Mouse (Mus musculus) heart, embryonic 15.5 days (tissue): ENCODE data around the gene Ssx2ip. TPM values are rescaled to one million over a fixed set of nuclear protein-coding genes. Genes with fewer than 3 reads are reported as not detected.

ENCODE experiments used
- ATAC-seq: fragments of 200-750 bp; cut with Nextera tagmentation; replicated peaks from 2 replicates; pipeline ENCODE4 v1.8.0; 2017; ENCODE audit warnings: low read depth, moderate TSS enrichment; ENCODE audit not compliant: insufficient number of reproducible peaks, insufficient read depth, low FRiP score
- H3K27ac ChIP-seq: fragments of 300-500 bp; sonication (generic); 2 replicates; pipeline ENCODE4 v1.5.1; 2015; ENCODE audit warnings: mild to moderate bottlenecking, inconsistent platforms
- H3K27me3 ChIP-seq: fragments of 300-500 bp; sonication (generic); 2 replicates; pipeline ENCODE4 v1.6.1; 2015; ENCODE audit warnings: inconsistent platforms
- H3K36me3 ChIP-seq: fragments of 300-500 bp; sonication (generic); 2 replicates; pipeline ENCODE4 v1.6.1; 2015; ENCODE audit warnings: mild to moderate bottlenecking, inconsistent platforms
- H3K4me1 ChIP-seq: fragments of 300-500 bp; sonication (generic); replicated peaks from 2 replicates; pipeline ENCODE4 v1.6.1; 2015; ENCODE audit warnings: inconsistent platforms
- H3K4me2 ChIP-seq: fragments of 300-500 bp; sonication (generic); 2 replicates; pipeline ENCODE4 v1.6.1; 2015; ENCODE audit warnings: inconsistent platforms, mild to moderate bottlenecking, moderate library complexity
- H3K4me3 ChIP-seq: fragments of 300-500 bp; sonication (generic); 2 replicates; pipeline ENCODE4 v1.5.1; 2015; ENCODE audit warnings: mild to moderate bottlenecking, inconsistent platforms
- H3K9ac ChIP-seq: fragments of 300-500 bp; sonication (generic); 2 replicates; pipeline ENCODE4 v1.6.1; 2015; ENCODE audit warnings: mild to moderate bottlenecking, inconsistent platforms
- H3K9me3 ChIP-seq: fragments of 300-500 bp; sonication (generic); replicated peaks from 2 replicates; pipeline ENCODE4 v1.6.1; 2016; ENCODE audit warnings: inconsistent platforms
- WGBS: fragments of 180-500 bp; shearing (Covaris S2); methylation state at CpG from one replicate; pipeline ENCODE4 v1.1.7; 2015; ENCODE audit warnings: mixed read lengths; 5-methylcytosine and 5-hydroxymethylcytosine counted together
- polyA plus RNA-seq: library from polyadenylated mRNA; unstranded; fragments of >200 nt; fragmentation: Nextera tagmentation; extraction: Ambion mirVana; gene quantifications from 2 replicates; pipeline ENCODE4 v1.2.1, GENCODE M21; 2015

The Ssx2ip gene
- polyA plus RNA-seq, 1 experiment from 2014 or later, result 15.5 TPM

DNA sequence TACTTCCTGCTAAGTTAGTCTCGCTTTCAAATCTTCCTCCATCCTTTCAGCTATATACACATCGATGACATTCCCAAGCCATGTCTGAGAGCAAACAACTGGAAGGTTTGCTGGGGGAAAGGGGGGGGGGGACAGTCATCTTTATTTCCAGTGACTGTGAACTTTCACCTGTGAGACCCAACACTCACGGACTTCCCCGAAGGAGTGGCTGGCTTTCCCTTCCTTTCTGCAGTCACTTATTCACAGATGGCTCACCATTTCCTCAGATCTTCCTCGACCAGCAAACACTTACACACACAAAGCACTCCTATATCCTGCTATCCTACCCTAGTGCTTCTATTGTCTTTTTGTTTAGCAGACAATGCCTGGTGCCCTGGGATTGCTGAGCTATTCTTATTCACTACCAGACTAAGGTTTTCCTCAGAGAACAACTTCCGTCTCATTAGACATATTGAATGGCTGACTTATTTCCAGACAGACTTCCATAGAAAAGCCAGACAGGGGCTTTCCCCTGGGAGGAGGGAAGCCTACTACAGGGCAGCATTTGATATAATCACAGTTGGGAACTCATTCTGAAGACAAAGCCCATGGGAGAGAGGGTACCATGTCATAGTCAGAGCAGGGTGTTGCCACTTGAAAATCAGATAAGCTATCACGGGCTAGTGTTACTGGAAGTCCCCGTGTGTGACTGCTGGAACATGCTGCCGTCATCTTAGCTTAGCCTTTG is 24.5 kb upstream of the Ssx2ip start:
- H3K9me3 ChIP-seq, result no peaks in the 10 kb centered on the region
- no peak for ATAC-seq
- no peak overlapping the region for H3K4me3 ChIP-seq
- H3K4me1 ChIP-seq, result no peaks in the 10 kb centered on the region
- H3K4me2 ChIP-seq, result no peak overlapping the region
- no peaks in the 10 kb centered on the region for H3K36me3 ChIP-seq
- H3K27me3 ChIP-seq, result no peaks in the 10 kb centered on the region
- 48% methylated on average over 9 of the region's 9 CpGs for WGBS
- no peak overlapping the region for H3K27ac ChIP-seq
- H3K9ac ChIP-seq, result no peak overlapping the region

GRCm38 (mm10) chr3:146380874-146381273 is 23.6 kb upstream of the Ssx2ip start:
- no peak overlapping the region for H3K9ac ChIP-seq
- H3K27me3 ChIP-seq, result no peaks in the 10 kb centered on the region
- H3K9me3 ChIP-seq, result no peaks in the 10 kb centered on the region
- no peak for ATAC-seq
- H3K4me3 ChIP-seq, result no peak overlapping the region
- H3K4me2 ChIP-seq, result no peak overlapping the region
- no peaks in the 10 kb centered on the region for H3K4me1 ChIP-seq
- H3K36me3 ChIP-seq, result no peaks in the 10 kb centered on the region
- H3K27ac ChIP-seq, result no peak overlapping the region
- 88% methylated on average over 2 of the region's 2 CpGs for WGBS

DNA sequence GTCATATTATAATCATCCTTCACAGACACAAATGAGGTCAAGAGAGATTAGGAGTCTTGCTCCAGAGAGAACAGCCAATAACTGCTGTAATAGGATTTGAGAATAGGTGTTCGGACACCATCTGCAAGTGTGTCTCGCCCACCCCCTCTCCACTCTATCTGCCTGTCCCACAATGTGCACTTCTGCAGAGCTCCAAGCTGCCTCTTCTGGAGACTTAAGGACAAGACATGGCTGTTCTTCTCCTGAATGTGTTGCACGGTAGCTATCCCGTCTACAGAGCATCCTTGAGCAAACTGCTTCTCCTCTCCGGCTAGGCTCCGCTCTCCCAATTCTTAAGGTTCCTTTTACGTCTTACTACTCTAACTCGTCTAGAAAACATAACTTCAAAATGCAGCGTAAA is 23.0 kb upstream of the Ssx2ip start:
- 87% methylated on average over 9 of the region's 9 CpGs for WGBS

GRCm38 (mm10) chr3:146386800-146387199 is 17.6 kb upstream of the Ssx2ip start:
- ATAC-seq, result no peak
- H3K4me2 ChIP-seq, result no peak overlapping the region
- no peak overlapping the region for H3K9ac ChIP-seq
- 59% methylated on average over 3 of the region's 3 CpGs for WGBS
- H3K9me3 ChIP-seq, result no peaks in the 10 kb centered on the region
- H3K27me3 ChIP-seq, result no peaks in the 10 kb centered on the region
- no peaks in the 10 kb centered on the region for H3K4me1 ChIP-seq
- no peak overlapping the region for H3K4me3 ChIP-seq
- no peak overlapping the region for H3K27ac ChIP-seq
- H3K36me3 ChIP-seq, result no peaks in the 10 kb centered on the region

More for the DNA sequence above, 23.0 kb upstream of the Ssx2ip start:
- H3K4me3 ChIP-seq, result no peak overlapping the region
- no peaks in the 10 kb centered on the region for H3K9me3 ChIP-seq
- no peaks in the 10 kb centered on the region for H3K4me1 ChIP-seq
- no peak for ATAC-seq
- H3K36me3 ChIP-seq, result no peaks in the 10 kb centered on the region
- no peak overlapping the region for H3K4me2 ChIP-seq
- H3K27ac ChIP-seq, result no peak overlapping the region
- no peaks in the 10 kb centered on the region for H3K27me3 ChIP-seq
- H3K9ac ChIP-seq, result no peak overlapping the region

DNA sequence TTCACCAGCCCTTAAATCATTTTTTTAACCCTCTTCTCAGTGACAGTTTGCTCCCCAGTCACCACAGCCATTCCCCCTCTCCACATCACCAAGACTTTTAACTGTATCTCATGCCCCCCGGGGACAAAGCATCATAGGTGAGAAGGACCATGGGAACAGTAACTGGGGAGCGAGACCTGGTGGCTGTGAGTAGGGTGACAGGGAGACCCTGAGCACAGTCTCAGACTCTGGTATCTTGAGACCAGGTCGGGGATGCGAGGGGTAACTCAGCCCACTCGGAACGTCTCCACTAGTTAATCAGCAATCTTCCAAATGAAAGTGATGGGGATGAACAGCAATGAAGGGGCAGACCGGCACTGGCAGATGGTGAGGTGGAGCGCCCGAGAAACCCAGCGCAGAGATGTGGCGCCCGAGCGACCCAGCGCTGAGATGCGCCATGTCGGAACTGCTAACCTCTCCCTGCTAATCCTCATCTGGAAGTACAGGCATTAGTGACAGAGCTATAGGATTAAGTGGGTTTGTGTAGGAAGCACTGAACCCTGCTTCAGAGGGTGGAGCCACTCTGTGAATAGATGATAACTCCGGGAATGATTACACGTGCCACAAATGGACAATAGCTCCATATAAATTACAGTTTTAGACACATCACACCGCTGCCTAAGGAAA is 11.7 kb upstream of the Ssx2ip start:
- H3K4me2 ChIP-seq, result peak overlapping the region; percentile 2
- H3K4me1 ChIP-seq, result no peaks in the 10 kb centered on the region
- no peaks in the 10 kb centered on the region for H3K27me3 ChIP-seq
- ATAC-seq, result no peak
- no peak overlapping the region for H3K9ac ChIP-seq
- no peaks in the 10 kb centered on the region for H3K9me3 ChIP-seq
- WGBS, result 70% methylated on average over 19 of the region's 19 CpGs
- H3K4me3 ChIP-seq, result no peak overlapping the region
- H3K27ac ChIP-seq, result no peak overlapping the region
- no peaks in the 10 kb centered on the region for H3K36me3 ChIP-seq

GRCm38 (mm10) chr3:146393641-146394100 is 10.8 kb upstream of the Ssx2ip start:
- WGBS, result 15% methylated on average over 7 of the region's 7 CpGs
- Histone ChIP-seq H3K27me3 (no peaks in the 10 kb centered on the region), H3K36me3 (no peaks in the 10 kb centered on the region), H3K4me3 (no peak overlapping the region), H3K9ac (no peak overlapping the region), H3K9me3 (no peaks in the 10 kb centered on the region), H3K4me1 (no peaks in the 10 kb centered on the region), H3K27ac (no peak overlapping the region), H3K4me2 (peak overlapping the region; percentile 33; the same call in 1 of the 2 replicates)
- ATAC-seq, result no peak

DNA sequence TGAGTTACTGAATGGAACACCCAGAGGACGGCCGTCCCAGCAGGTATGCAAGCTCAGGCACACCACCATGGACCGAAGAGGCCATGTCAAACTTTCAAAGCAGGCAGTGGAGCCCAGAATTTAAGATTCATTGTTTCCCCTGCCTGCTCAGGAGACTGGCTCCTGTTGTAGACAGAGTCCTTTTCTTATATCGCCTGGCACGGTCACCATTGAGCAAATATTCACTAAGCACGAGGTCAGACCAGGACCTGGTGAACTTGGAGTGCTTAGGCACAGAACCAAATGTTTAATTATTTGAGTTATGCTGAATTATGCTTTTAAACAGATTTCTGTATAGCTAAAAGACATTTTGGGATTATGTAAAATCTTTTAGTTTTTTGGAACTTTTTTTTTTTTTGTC is 8.2 kb upstream of the Ssx2ip start:
- H3K4me3 ChIP-seq, result no peak overlapping the region
- no peaks in the 10 kb centered on the region for H3K27me3 ChIP-seq
- H3K4me1 ChIP-seq, result no peaks in the 10 kb centered on the region
- H3K9me3 ChIP-seq, result no peaks in the 10 kb centered on the region
- 81% methylated on average over 6 of the region's 6 CpGs for WGBS
- H3K36me3 ChIP-seq, result no peaks in the 10 kb centered on the region
- no peak overlapping the region for H3K9ac ChIP-seq
- no peak overlapping the region for H3K27ac ChIP-seq
- H3K4me2 ChIP-seq, result no peak overlapping the region
- ATAC-seq, result no peak

GRCm38 (mm10) chr3:146396934-146397333 is 7.5 kb upstream of the Ssx2ip start:
- no peak overlapping the region for H3K9ac ChIP-seq
- 88% methylated on average over 1 of the region's 1 CpGs for WGBS
- no peak overlapping the region for H3K4me2 ChIP-seq
- H3K27ac ChIP-seq, result no peak overlapping the region
- no peaks in the 10 kb centered on the region for H3K4me1 ChIP-seq
- H3K36me3 ChIP-seq, result no peaks in the 10 kb centered on the region
- no peak overlapping the region for H3K4me3 ChIP-seq
- H3K9me3 ChIP-seq, result no peaks in the 10 kb centered on the region
- ATAC-seq, result no peak
- no peaks in the 10 kb centered on the region for H3K27me3 ChIP-seq

- H3K27me3 ChIP-seq, result no peaks in the 10 kb centered on the region
- no peak for ATAC-seq
- no peaks in the 10 kb centered on the region for H3K36me3 ChIP-seq
- no peak overlapping the region for H3K27ac ChIP-seq
- H3K4me1 ChIP-seq, result no peaks in the 10 kb centered on the region
- WGBS, result 84% methylated on average over 4 of the region's 4 CpGs
- no peaks in the 10 kb centered on the region for H3K9me3 ChIP-seq
- no peak overlapping the region for H3K4me3 ChIP-seq
- H3K4me2 ChIP-seq, result no peak overlapping the region
- no peak overlapping the region for H3K9ac ChIP-seq
Measured at GRCm38 (mm10) chr3:146397847-146398246, 6.6 kb upstream of the Ssx2ip start.

DNA sequence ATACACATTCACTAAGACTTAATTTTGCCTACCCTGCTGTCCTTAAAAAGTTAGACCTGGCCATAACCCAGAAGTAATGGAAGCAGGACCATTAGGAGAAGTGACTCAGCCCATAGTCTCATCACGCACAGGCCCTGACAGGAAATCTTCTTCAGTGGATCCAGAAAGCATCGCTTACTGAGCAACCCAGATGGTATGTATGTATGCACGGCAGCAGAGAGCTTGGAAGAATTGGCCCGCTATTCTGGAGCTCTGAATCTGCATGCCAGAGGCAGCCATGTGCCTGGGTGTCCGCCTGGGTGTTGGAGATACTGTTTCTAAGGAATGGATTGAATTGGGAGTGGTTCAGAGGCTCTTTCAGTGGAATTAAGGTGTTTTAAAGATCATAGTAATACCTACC is 5.2 kb upstream of the Ssx2ip start:
- no peak overlapping the region for H3K4me2 ChIP-seq
- no peaks in the 10 kb centered on the region for H3K9me3 ChIP-seq
- peaks cover 5% of the 10 kb centered on the region; the same call in 1 of the 2 replicates for H3K4me1 ChIP-seq
- H3K27ac ChIP-seq, result no peak overlapping the region
- H3K36me3 ChIP-seq, result no peaks in the 10 kb centered on the region
- no peak for ATAC-seq
- 75% methylated on average over 5 of the region's 5 CpGs for WGBS
- H3K4me3 ChIP-seq, result no peak overlapping the region
- H3K27me3 ChIP-seq, result no peaks in the 10 kb centered on the region
- no peak overlapping the region for H3K9ac ChIP-seq

DNA sequence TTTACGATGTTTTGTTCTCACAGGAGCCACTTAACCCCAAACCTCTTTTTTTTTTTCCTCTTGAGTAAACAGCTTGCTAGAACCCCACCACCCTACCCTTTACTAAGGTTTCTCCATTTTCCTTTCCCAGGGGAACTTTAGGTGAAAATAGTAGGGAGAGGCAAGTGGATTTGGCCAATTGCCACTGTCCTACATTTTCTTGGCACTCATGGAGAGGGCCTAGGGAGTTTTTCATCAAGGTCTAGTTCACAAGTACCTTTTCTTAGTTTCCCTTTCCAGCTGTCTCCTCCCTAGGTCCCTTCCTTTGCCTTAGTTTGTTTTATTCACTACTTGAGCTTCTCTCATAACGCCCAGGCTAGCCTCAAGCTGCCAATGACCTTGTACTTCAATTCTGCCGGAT is 672 bp upstream of the Ssx2ip start:
- WGBS, result 41% methylated on average over 3 of the region's 3 CpGs
- no peaks in the 10 kb centered on the region for H3K36me3 ChIP-seq
- peak overlapping the region; percentile 92 for H3K4me2 ChIP-seq
- peak overlapping the region; percentile 46 for H3K27ac ChIP-seq
- peak overlapping the region; percentile 64 for H3K9ac ChIP-seq
- H3K4me3 ChIP-seq, result peak overlapping the region; percentile 88
- H3K27me3 ChIP-seq, result no peaks in the 10 kb centered on the region
- ATAC-seq, result no peak
- no peaks in the 10 kb centered on the region for H3K9me3 ChIP-seq
- H3K4me1 ChIP-seq, result peaks cover 18% of the 10 kb centered on the region
